Mouse (Mus musculus) effector memory CD4-positive, alpha-beta T cell, adult 7 months (primary cell): ENCODE data around the gene Gm10447. TPM values are rescaled to one million over a fixed set of nuclear protein-coding genes. Genes with fewer than 3 reads are reported as not detected.

Source experiments
- polyA plus RNA-seq: library from polyadenylated mRNA; unstranded; fragments of 100-300 nt; shearing (Covaris generic); gene quantifications from one replicate; pipeline ENCODE4 v1.2.1, GENCODE M21; 2017

Gm10447 gene
- polyA plus RNA-seq: 0.16 TPM

GRCm38 (mm10) chr11:53456474-53457371, at the start of gene Gm10447, which contains the start of gene Shroom1:
Gm10447 (minus strand) TSS chr11:53457110.
Shroom1 (plus strand) TSS chr11:53457205.

GRCm38 (mm10) chr11:53479783-53480301, 22.9 kb upstream of the Gm10447 start, which contains the start of the genes Gm9945 and Sowaha:
Gm9945 (plus strand) TSS chr11:53480166.
Sowaha (minus strand) TSS chr11:53480274.

GRCm38 (mm10) chr11:53469968-53470695, 13.2 kb upstream of the Gm10447 start, which contains the start of gene Gm9837:
Gm9837 (minus strand) TSS chr11:53470479.

GRCm38 (mm10) chr11:53430670-53431346, 26.1 kb downstream of the Gm10447 start, which contains the start of the genes Uqcrq and Gdf9:
Uqcrq (minus strand) TSS chr11:53430831.
Gdf9 (plus strand) TSS chr11:53431023.

GRCm38 (mm10) chr11:53423036-53423435, 33.9 kb downstream of the Gm10447 start, which contains the start of gene Leap2:
Leap2 (minus strand) TSS chr11:53423170.

Other genes starting within 250 kb of the Gm10447 start
- 144 TPM for gene Hspa4, start 156.7 kb downstream of the Gm10447 start, polyA plus RNA-seq
- 27.1 TPM for gene Zcchc10, start 132.4 kb downstream of the Gm10447 start, polyA plus RNA-seq
- gene Aff4, start 106.3 kb downstream of the Gm10447 start, polyA plus RNA-seq: 356 TPM
- gene Leap2, start 33.9 kb downstream of the Gm10447 start, polyA plus RNA-seq: not detected
- 209 TPM for gene Uqcrq, start 26.3 kb downstream of the Gm10447 start, polyA plus RNA-seq
- gene Gdf9, start 26.1 kb downstream of the Gm10447 start, polyA plus RNA-seq: 0.34 TPM
- not detected for gene Shroom1, start 95 bp upstream of the Gm10447 start, polyA plus RNA-seq
- gene Gm9837, start 13.4 kb upstream of the Gm10447 start, polyA plus RNA-seq: not detected
- gene Gm9945, start 23.1 kb upstream of the Gm10447 start, polyA plus RNA-seq: not detected
- not detected for gene Sowaha, start 23.2 kb upstream of the Gm10447 start, polyA plus RNA-seq
- 1.9 TPM for gene Sept8, start 62.1 kb upstream of the Gm10447 start, polyA plus RNA-seq
- gene Kif3a, start 110.3 kb upstream of the Gm10447 start, polyA plus RNA-seq: 6.9 TPM
- gene Il4, start 161.6 kb upstream of the Gm10447 start, polyA plus RNA-seq: not detected
- not detected for gene Il13, start 177.6 kb upstream of the Gm10447 start, polyA plus RNA-seq